In the genomic region with DNA sequence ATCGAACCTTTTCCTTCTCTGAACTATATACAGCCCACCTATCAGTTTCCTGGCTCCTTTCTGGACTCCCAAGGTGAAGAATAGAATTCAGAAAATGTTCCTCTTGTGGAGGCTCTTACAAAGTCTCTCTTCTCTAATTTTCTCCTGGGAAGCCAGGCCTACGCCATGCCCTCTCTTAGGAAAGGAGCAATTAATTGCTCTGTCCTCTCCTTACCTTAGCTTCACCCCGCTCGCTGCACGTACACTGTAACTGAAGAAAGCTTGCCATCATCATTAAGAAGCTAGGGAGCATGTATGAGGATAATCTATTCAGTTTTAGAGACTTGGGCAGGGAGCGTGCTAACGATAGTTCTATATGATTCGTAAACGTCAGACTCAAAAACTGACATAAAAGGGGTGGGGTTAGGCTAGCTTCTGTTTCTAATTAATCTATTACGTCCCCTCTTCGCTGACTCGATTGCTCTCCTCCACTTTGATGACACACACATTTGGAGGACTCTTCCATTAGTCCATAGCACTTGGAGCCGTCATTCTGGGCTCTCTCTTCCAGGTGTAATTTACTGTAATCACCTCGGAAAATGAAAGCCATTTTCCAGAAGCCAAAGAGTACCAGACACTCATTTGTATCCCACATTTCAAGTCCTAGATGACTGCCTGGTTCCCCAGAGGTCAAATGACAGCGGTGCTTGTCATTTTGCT, we compare ENCODE assay signal across 23 mouse cellular contexts. TPM values are rescaled to one million over a fixed set of nuclear protein-coding genes. Genes with fewer than 3 reads are reported as not detected.
A peak's percentile ranks its signal among the peaks of the same experiment; 100 is the strongest.
DNase-seq lines count a peak whose midpoint lies in the region; ATAC-seq lines count a peak whose summit lies in the region.
"Had no signal": no experiment of that assay in that cellular context is flagged by ENCODE, and none has a peak within 500 bp of the region (broad histone marks: within the 10 kb centered on the region; RNA-seq: fewer than 3 reads in every experiment).

No protein-coding gene starts in this region.

- no peak for ATAC-seq in forebrain, embryonic 16.5 days
- ATAC-seq in midbrain, embryonic 14.5 days (ENCODE audit: low FRiP score, low TSS enrichment), result no peak
- ATAC-seq in forebrain, embryonic 14.5 days, result peak; percentile 46; the same call in 1 of the 2 replicates
- ATAC-seq: intestine, postnatal 0 days; lung, postnatal 0 days; Patski had no signal

- peaks cover 21% of the 10 kb centered on the region for H3K4me1 ChIP-seq in forebrain, embryonic 10.5 days
- no peaks in the 10 kb centered on the region for H3K4me1 ChIP-seq in forebrain, embryonic 16.5 days (replicated peaks; ENCODE audit: control insufficient read depth, insufficient read depth, low read length)
- H3K4me1 ChIP-seq in midbrain, embryonic 10.5 days, result peaks cover 19% of the 10 kb centered on the region
- no peaks in the 10 kb centered on the region for H3K4me1 ChIP-seq in midbrain, embryonic 14.5 days (ENCODE audit: control insufficient read depth, insufficient read depth, low read length)
- peaks cover 24% of the 10 kb centered on the region for H3K4me1 ChIP-seq in embryonic facial prominence, embryonic 10.5 days
- H3K4me1 ChIP-seq in forebrain, embryonic 14.5 days (ENCODE audit: control insufficient read depth, insufficient read depth, low read length), result peaks cover 3% of the 10 kb centered on the region; the same call in 1 of the 2 replicates

- H3K36me3 ChIP-seq in forebrain, embryonic 10.5 days (replicated peaks), result no peaks in the 10 kb centered on the region
- no peaks in the 10 kb centered on the region for H3K36me3 ChIP-seq in forebrain, embryonic 16.5 days (ENCODE audit: control insufficient read depth, insufficient read depth)
- H3K36me3 ChIP-seq in midbrain, embryonic 10.5 days, result no peaks in the 10 kb centered on the region
- H3K36me3 ChIP-seq in midbrain, embryonic 14.5 days (ENCODE audit: control insufficient read depth, insufficient read depth, low read length), result no peaks in the 10 kb centered on the region
- no peaks in the 10 kb centered on the region for H3K36me3 ChIP-seq in embryonic facial prominence, embryonic 10.5 days (replicated peaks)
- no peaks in the 10 kb centered on the region for H3K36me3 ChIP-seq in forebrain, embryonic 14.5 days (ENCODE audit: control insufficient read depth, insufficient read depth, low read length)
- H3K36me3 ChIP-seq: G1E; limb, embryonic 10.5 days had no signal

- H3K4me3 ChIP-seq in forebrain, embryonic 10.5 days, result no peak overlapping the region
- no peak overlapping the region for H3K4me3 ChIP-seq in forebrain, embryonic 16.5 days (replicated peaks; ENCODE audit: low read length)
- no peak overlapping the region for H3K4me3 ChIP-seq in midbrain, embryonic 10.5 days
- no peak overlapping the region for H3K4me3 ChIP-seq in midbrain, embryonic 14.5 days (replicated peaks; ENCODE audit: low read depth, low read length)
- H3K4me3 ChIP-seq in embryonic facial prominence, embryonic 10.5 days, result no peak overlapping the region
- H3K4me3 ChIP-seq in forebrain, embryonic 14.5 days (ENCODE audit: low read depth, low read length), result no peak overlapping the region
- H3K4me3 ChIP-seq: left cerebral cortex, adult 2 months; limb, embryonic 10.5 days had no signal

- DNase-seq in forebrain, embryonic 10.5 days (ENCODE audit: extremely low spot score, low spot score), result no peak
- DNase-seq in midbrain, embryonic 10.5 days (ENCODE audit: low spot score), result no peak
- DNase-seq in midbrain, embryonic 14.5 days, result no peak
- peak; percentile 27 for DNase-seq in embryonic facial prominence, embryonic 10.5 days (ENCODE audit: low spot score)
- DNase-seq in forebrain, embryonic 14.5 days (ENCODE audit: low spot score), result peak; percentile 45
- DNase-seq in layer of hippocampus, postnatal 36 days, result no peak
- no peak for DNase-seq in right cerebral cortex, adult 18-20 months
- DNase-seq: adrenal gland, postnatal 36 days; cerebellum, adult 11 months; cerebellum, adult 9-11 months; layer of hippocampus, adult 9-11 months; right cerebral cortex, postnatal 14 days; thymus, adult 2 months; thymus, postnatal 4 days had no signal

- no peaks in the 10 kb centered on the region for H3K27me3 ChIP-seq in forebrain, embryonic 10.5 days (ENCODE audit: poor library complexity, severe bottlenecking)
- no peaks in the 10 kb centered on the region for H3K27me3 ChIP-seq in forebrain, embryonic 16.5 days (replicated peaks; ENCODE audit: control insufficient read depth, insufficient read depth, low read length)
- no peaks in the 10 kb centered on the region for H3K27me3 ChIP-seq in midbrain, embryonic 10.5 days (ENCODE audit: low read depth, poor library complexity, severe bottlenecking)
- H3K27me3 ChIP-seq in midbrain, embryonic 14.5 days (ENCODE audit: control insufficient read depth, insufficient read depth, low read length), result no peaks in the 10 kb centered on the region
- no peaks in the 10 kb centered on the region for H3K27me3 ChIP-seq in embryonic facial prominence, embryonic 10.5 days (replicated peaks; ENCODE audit: low read depth, poor library complexity, severe bottlenecking)
- no peaks in the 10 kb centered on the region for H3K27me3 ChIP-seq in forebrain, embryonic 14.5 days (replicated peaks; ENCODE audit: control insufficient read depth, insufficient read depth, low read length)
- H3K27me3 ChIP-seq: Patski had no signal

- H3K9ac ChIP-seq in forebrain, embryonic 16.5 days (replicated peaks; ENCODE audit: low read depth, low read length), result no peak overlapping the region
- H3K9ac ChIP-seq in midbrain, embryonic 14.5 days (replicated peaks; ENCODE audit: low read length), result no peak overlapping the region
- no peak overlapping the region; the same call in 1 of the 2 replicates for H3K9ac ChIP-seq in forebrain, embryonic 14.5 days (ENCODE audit: low read length)

- H3K9me3 ChIP-seq in forebrain, embryonic 10.5 days, result no peaks in the 10 kb centered on the region
- no peaks in the 10 kb centered on the region for H3K9me3 ChIP-seq in forebrain, embryonic 16.5 days (ENCODE audit: control insufficient read depth, low read length)
- no peaks in the 10 kb centered on the region for H3K9me3 ChIP-seq in midbrain, embryonic 10.5 days (replicated peaks)
- no peaks in the 10 kb centered on the region for H3K9me3 ChIP-seq in midbrain, embryonic 14.5 days (ENCODE audit: control insufficient read depth, low read length)
- H3K9me3 ChIP-seq in embryonic facial prominence, embryonic 10.5 days, result no peaks in the 10 kb centered on the region
- no peaks in the 10 kb centered on the region for H3K9me3 ChIP-seq in forebrain, embryonic 14.5 days (replicated peaks; ENCODE audit: control insufficient read depth, low read length)
- H3K9me3 ChIP-seq: limb, embryonic 10.5 days had no signal

- 55% methylated on average over 15 of the region's 15 CpGs for WGBS in forebrain, embryonic 10.5 days
- WGBS in forebrain, embryonic 16.5 days, result 54% methylated on average over 15 of the region's 15 CpGs
- 74% methylated on average over 15 of the region's 15 CpGs for WGBS in midbrain, embryonic 10.5 days
- WGBS in midbrain, embryonic 14.5 days, result 75% methylated on average over 15 of the region's 15 CpGs
- WGBS in embryonic facial prominence, embryonic 10.5 days, result 38% methylated on average over 15 of the region's 15 CpGs
- 56% methylated on average over 15 of the region's 15 CpGs for WGBS in forebrain, embryonic 14.5 days

- no peak overlapping the region for H3K4me2 ChIP-seq in forebrain, embryonic 16.5 days (ENCODE audit: low read length)
- no peak overlapping the region for H3K4me2 ChIP-seq in midbrain, embryonic 14.5 days (ENCODE audit: low read length)
- no peak overlapping the region for H3K4me2 ChIP-seq in forebrain, embryonic 14.5 days (ENCODE audit: low read length)

- peak overlapping the region; percentile 70 for H3K27ac ChIP-seq in forebrain, embryonic 10.5 days
- no peak overlapping the region for H3K27ac ChIP-seq in forebrain, embryonic 16.5 days (ENCODE audit: low read length)
- peak overlapping the region; percentile 24; the same call in 1 of the 2 replicates for H3K27ac ChIP-seq in midbrain, embryonic 10.5 days (replicated peaks)
- H3K27ac ChIP-seq in midbrain, embryonic 14.5 days (replicated peaks; ENCODE audit: low read depth, low read length), result no peak overlapping the region
- H3K27ac ChIP-seq in embryonic facial prominence, embryonic 10.5 days (replicated peaks), result peak overlapping the region; percentile 71; the same call in 1 of the 2 replicates
- no peak overlapping the region for H3K27ac ChIP-seq in forebrain, embryonic 14.5 days (ENCODE audit: low read depth, low read length)
- H3K27ac ChIP-seq: kidney, postnatal 0 days; left cerebral cortex, adult 2 months; stomach, postnatal 0 days had no signal

RNA-seq across cellular contexts. Expression of gene Mycn, which starts 55.4 kb away (rescaled TPM):
- 136 and 164 TPM in 2 replicates for polyA plus RNA-seq in forebrain, embryonic 10.5 days (2016; fragmentation: Nextera tagmentation; extraction: Ambion mirVana)
- polyA plus RNA-seq in forebrain, embryonic 16.5 days (2015; fragmentation: Nextera tagmentation; extraction: Ambion mirVana), result 156 and 197 TPM in 2 replicates
- polyA plus RNA-seq in midbrain, embryonic 10.5 days (2016; fragmentation: Nextera tagmentation; extraction: Ambion mirVana), result 119 and 141 TPM in 2 replicates
- polyA plus RNA-seq in midbrain, embryonic 14.5 days (2014; fragmentation: Nextera tagmentation; extraction: Ambion mirVana), result 61.7 and 63.1 TPM in 2 replicates
- polyA plus RNA-seq in embryonic facial prominence, embryonic 10.5 days (2016; fragmentation: Nextera tagmentation; extraction: Ambion mirVana), result 154 and 170 TPM in 2 replicates
- 103 and 132 TPM in 2 replicates for polyA plus RNA-seq in forebrain, embryonic 14.5 days (2014; fragmentation: Nextera tagmentation; extraction: Ambion mirVana)
- 10 to 100 TPM; 10.2 to 11.0 TPM for total RNA-seq in layer of hippocampus, postnatal 36 days (2021)
- polyA plus RNA-seq: G1E had no signal

Comparison
In these comparisons a context has a peak if more than half of its experiments do, and no peak if none do; other contexts are left out.
1. DNase-seq: peak in embryonic facial prominence, embryonic 10.5 days (single experiment) and forebrain, embryonic 14.5 days (single experiment); none in forebrain, embryonic 10.5 days (single experiment), midbrain, embryonic 10.5 days (single experiment), midbrain, embryonic 14.5 days (single experiment), layer of hippocampus, postnatal 36 days (0 of 2) and right cerebral cortex, adult 18-20 months (single experiment).
2. H3K27ac ChIP-seq: peak in forebrain, embryonic 10.5 days (single experiment), midbrain, embryonic 10.5 days (single experiment) and embryonic facial prominence, embryonic 10.5 days (single experiment); none in forebrain, embryonic 16.5 days (single experiment), midbrain, embryonic 14.5 days (single experiment) and forebrain, embryonic 14.5 days (single experiment).